Mouse (Mus musculus): ENCODE results near the gene Eif4e.

Gene Eif4e

DNA sequence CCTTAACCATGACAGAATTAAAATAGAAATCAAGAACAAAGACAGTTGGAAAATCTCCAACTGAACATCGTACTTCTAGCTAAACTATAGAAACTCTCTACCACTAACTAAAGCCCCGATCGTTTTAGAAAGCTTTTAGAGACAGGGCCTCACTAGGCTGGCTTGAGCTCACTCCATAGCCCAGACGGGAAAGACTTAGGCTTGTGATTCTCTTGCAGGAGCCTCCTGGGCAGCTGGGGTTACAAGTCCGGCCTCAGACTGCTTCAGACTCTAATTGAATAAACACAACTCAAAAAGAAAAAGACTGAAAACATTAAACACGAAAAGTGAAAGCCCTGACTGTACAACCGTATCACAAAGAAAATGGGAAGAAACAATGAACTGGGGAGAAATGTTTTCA is 60.2 kb downstream of the Eif4e start:
- DNase-seq (ENCODE audit: low spot score in 2 of 2), result no peak

DNA sequence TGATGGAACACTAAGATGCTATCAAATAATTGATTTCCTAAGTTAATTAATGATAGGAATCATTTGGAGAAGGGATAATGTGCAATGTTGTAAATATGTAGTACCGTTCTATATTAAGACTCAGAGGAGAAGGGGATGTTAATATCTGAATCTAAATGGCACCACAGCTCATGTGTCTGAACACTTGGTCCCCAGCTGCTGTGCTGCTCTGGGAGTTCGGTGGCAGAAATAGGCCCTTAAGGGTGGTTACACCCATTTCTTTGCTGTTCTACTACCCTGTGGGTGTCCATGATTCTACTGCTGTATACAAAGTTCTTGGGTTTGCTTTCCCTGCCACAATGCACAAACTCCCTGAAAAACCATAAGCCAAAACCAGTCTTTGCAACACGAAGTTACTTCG is 61.2 kb downstream of the Eif4e start:
- no peak for DNase-seq (ENCODE audit: low spot score in 2 of 2)

DNA sequence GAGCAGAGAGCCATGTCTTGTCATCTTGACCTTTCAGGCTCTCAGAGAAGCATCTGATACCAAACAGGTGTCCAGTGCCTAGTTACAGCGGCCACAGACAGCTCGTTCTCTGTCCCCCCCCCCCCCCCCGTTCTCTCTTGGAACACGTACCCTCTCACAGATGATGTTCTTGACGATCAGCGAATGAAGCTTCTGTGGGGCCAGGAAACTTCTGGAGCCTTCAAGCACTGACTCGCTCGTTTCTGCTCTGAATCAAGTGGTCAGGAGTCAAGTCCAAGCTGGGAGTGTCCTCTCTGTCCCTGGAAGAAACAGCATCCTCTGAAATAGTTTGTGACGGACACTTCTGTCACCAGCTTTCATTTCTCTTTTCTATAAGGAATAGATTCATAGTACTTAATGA is 62.0 kb downstream of the Eif4e start:
- DNase-seq (ENCODE audit: low spot score in 2 of 2), result no peak

DNA sequence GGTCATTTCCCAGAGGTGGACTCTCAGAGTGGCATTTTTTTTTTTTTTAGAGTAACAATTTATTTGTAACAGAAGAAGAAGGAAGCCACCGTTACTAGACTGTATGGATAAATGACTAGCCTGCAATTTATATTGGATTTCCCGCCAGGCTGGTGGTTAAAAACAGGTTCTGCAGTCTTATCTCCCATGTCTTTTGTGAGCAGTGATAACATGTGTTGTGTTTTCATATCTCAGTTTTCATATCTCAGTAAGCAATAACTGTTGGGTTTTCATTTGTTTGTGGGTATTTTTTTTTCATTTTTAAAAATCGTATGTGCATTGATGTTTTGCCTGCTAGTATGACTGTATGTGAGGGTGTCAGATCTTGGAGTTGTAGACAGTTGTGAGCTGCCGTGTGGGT is 65.0 kb downstream of the Eif4e start:
- DNase-seq (ENCODE audit: low spot score in 2 of 2), result no peak

DNA sequence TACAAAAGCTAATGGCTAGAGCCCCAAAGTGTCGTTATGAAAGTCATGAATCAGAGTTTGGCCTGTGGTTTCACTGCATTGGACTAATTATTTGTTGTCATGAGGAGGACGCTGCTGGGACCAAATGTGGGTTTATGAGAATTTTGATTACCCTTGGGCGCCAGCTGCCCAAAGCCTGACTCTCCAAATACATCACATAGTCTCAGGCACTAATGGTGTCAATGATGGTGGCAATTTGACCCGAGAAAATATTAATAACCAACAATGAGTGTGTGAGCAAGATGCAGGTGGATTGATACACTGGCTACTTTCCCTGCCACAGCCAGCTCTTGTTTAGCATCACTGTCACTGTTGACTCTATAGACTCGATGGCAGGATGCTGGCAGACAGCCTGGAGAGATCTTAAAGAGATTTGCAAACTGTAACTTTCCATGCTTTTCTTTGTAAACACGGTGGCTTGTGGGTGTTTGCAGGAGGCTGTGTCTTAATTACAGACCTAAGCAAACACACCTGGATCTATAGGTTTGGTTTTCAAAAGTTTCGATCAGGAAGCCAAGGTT is 65.9 kb downstream of the Eif4e start:
- DNase-seq (ENCODE audit: low spot score in 2 of 2), result no peak

GRCm38 (mm10) chr3:138593131-138593530 is 67.2 kb downstream of the Eif4e start:
- DNase-seq (ENCODE audit: low spot score in 2 of 2), result no peak

DNA sequence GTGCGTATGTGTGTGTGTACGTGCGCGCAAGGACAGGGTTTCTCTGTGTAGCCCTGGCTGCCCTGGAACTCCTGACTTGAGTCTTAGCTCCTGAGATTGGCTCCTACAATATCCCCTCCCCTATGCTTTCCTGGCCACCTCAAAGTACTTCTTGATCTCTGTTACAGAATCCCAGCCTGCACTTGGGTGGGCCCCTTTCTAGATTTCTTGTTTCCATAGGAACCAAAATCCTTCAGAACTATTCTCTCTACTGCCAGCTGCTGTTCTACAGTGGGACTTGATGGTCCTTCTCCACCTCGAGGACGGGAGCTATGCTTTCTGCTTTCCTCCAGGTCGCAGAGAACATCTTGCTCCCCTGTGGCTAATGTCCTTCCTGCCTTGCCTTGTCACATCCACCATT is 67.9 kb downstream of the Eif4e start:
- no peak for DNase-seq (ENCODE audit: low spot score in 2 of 2)

DNA sequence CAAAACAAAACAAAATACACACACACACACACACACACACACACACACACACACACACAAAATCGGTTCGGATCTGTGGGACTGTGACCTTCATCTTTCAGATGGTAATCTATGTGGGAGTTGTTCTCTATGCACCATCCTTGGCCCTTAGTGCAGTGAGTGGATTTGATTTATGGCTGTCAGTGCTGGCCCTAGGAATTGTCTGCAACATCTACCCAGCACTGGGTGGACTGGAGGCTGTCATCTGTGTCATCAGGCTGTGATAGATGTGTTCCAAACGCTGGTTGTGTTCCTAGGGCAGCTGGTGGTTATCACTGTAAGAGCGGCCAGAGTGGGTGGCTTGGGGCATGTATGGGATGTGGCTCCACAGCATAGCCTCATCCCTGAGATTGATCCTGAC is 75.1 kb downstream of the Eif4e start:
- DNase-seq (ENCODE audit: low spot score in 2 of 2), result no peak

DNA sequence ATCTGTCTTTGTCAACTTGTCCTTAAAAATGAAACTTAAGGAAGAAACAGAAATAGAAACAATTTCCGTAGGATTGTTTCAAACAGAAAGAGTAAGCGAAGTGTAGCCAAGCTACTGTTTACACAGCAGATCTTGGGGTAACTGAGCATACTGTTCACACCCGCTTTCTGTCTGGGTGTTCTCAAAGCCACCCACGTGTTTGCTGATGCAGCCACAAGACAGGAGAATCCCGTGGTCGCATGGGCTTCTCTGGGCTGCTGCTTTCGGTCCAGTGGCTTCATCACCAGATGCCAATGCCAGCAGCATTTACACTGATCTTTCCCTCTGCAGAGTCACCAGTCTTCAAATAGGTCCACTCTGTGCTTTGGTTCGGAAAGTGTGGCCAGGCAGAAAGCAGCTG is 79.2 kb downstream of the Eif4e start:
- no peak for DNase-seq (ENCODE audit: low spot score in 2 of 2)

GRCm38 (mm10) chr3:138608665-138609064 is 82.7 kb downstream of the Eif4e start:
- no peak for DNase-seq (ENCODE audit: low spot score in 2 of 2)

All from thymus, postnatal 10 days (tissue).